In the genomic region with DNA sequence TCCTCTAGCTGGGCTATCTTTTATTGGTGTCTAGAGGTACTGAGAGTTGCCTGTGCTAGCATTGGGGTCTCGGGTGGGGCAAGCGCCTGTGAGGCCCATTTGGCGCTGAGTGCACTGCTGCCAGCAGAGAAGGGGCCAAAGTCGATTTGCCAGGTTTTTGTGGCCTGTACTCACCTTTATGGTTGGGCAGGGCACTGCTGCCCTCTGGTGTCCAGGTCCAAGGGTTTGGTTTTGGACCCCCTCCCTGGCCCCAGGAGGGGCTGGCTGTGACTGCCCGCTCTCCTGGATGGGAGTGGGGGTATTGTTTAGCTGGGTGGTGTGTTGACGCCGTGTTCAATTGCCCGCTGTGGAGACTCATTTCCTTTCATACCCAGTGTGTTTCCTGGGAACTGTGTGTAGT, we compare ENCODE assay signal across 1 mouse cellular context.
TF ChIP-seq lines count a peak whose summit lies in the region.

No protein-coding gene starts in this region.

TF ChIP-seq in myocyte, 11 proteins besides CTCF, POLR2A, EP300 and RAD21 (continued from another document):
- TF ChIP-seq MYOG (IDR thresholded peaks at IDR 0.05; ENCODE audit: control insufficient read depth in 1 of 3, insufficient read depth in 1 of 3, insufficient read length in 2 of 3, low read depth in 2 of 3) (no peak), POLR2AphosphoS2 (IDR thresholded peaks at IDR 0.05; ENCODE audit: insufficient read length, low read depth) (no peak), CEBPB (IDR thresholded peaks at IDR 0.05; ENCODE audit: insufficient read depth, poor library complexity, severe bottlenecking) (no peak), REST (IDR thresholded peaks at IDR 0.05; ENCODE audit: insufficient read depth, insufficient read length) (no peak), MYOD1 (IDR thresholded peaks at IDR 0.05; ENCODE audit: control insufficient read depth in 1 of 3, insufficient read length in 2 of 3, low read depth in 2 of 3) (no peak), TCF3 (IDR thresholded peaks at IDR 0.05; ENCODE audit: insufficient read length, low read depth) (no peak), E2F4 (IDR thresholded peaks at IDR 0.05; ENCODE audit: insufficient read depth) (no peak), SRF (IDR thresholded peaks at IDR 0.05; ENCODE audit: control insufficient read depth, insufficient read length, low read depth) (no peak), USF1 (IDR thresholded peaks at IDR 0.05; ENCODE audit: low read depth) (no peak), MAX (IDR thresholded peaks at IDR 0.05; ENCODE audit: low read depth) (no peak)
TF ChIP-seq in myocyte: peak in this region for 0.
